Mouse (Mus musculus) bone marrow, adult 2 months (tissue): ENCODE data around the gene Ager.

Source experiments
- CTCF ChIP-seq: fragments of 200-500 bp; IDR thresholded peaks from 2 replicates; pipeline ENCODE4 v1.5.1; 2011; ENCODE audit warnings: low read length, control low read depth; ENCODE audit not compliant: control insufficient read depth, insufficient read depth
- POLR2A ChIP-seq: fragments of 200-500 bp; IDR thresholded peaks from 2 replicates; pipeline ENCODE4 v1.6.1; 2011; ENCODE audit warnings: low read depth, mild to moderate bottlenecking, control low read depth, low read length, borderline replicate concordance; ENCODE audit not compliant: control insufficient read depth

GRCm38 (mm10) chr17:34607997-34608396 is 10.3 kb downstream of the Ager start:
- TF ChIP-seq POLR2A = no peak
- TF ChIP-seq CTCF = no peak
